Mouse (Mus musculus) forebrain, embryonic 13.5 days (tissue): ENCODE measurements around the gene Anp32a. TPM values are rescaled to one million over a fixed set of nuclear protein-coding genes. Genes with fewer than 3 reads are reported as not detected.

ENCODE experiments used
- ATAC-seq: fragments of 200-750 bp; cut with Nextera tagmentation; 2 replicates; pipeline ENCODE4 v1.8.0; 2017
- H3K27ac ChIP-seq: fragments of 300-500 bp; sonication (generic); 2 replicates; pipeline ENCODE4 v1.5.1; 2015; ENCODE audit warnings: inconsistent platforms, mild to moderate bottlenecking, moderate library complexity
- H3K27me3 ChIP-seq: fragments of 300-500 bp; sonication (generic); 2 replicates; pipeline ENCODE4 v1.6.1; 2015; ENCODE audit warnings: mild to moderate bottlenecking, inconsistent platforms
- H3K36me3 ChIP-seq: fragments of 300-500 bp; sonication (generic); 2 replicates; pipeline ENCODE4 v1.6.1; 2015; ENCODE audit warnings: mild to moderate bottlenecking, inconsistent platforms; ENCODE audit not compliant: poor library complexity, severe bottlenecking
- H3K4me1 ChIP-seq: fragments of 300-500 bp; sonication (generic); 2 replicates; pipeline ENCODE4 v1.6.1; 2015; ENCODE audit warnings: inconsistent platforms
- H3K4me2 ChIP-seq: fragments of 300-500 bp; sonication (generic); 2 replicates; pipeline ENCODE4 v1.6.1; 2015; ENCODE audit warnings: inconsistent platforms, mild to moderate bottlenecking, moderate library complexity
- H3K4me3 ChIP-seq: fragments of 300-500 bp; sonication (generic); 2 replicates; pipeline ENCODE4 v1.5.1; 2015; ENCODE audit warnings: mild to moderate bottlenecking, inconsistent platforms
- H3K9ac ChIP-seq: fragments of 300-500 bp; sonication (generic); 2 replicates; pipeline ENCODE4 v1.6.1; 2015; ENCODE audit warnings: mild to moderate bottlenecking, inconsistent platforms
- H3K9me3 ChIP-seq: fragments of 300-500 bp; sonication (generic); replicated peaks from 2 replicates; pipeline ENCODE4 v1.6.1; 2016; ENCODE audit warnings: inconsistent platforms
- WGBS: fragments of 180-500 bp; shearing (Covaris S2); methylation state at CpG from one replicate; pipeline ENCODE4 v1.1.7; 2015; 5-methylcytosine and 5-hydroxymethylcytosine counted together
- polyA plus RNA-seq: library from polyadenylated mRNA; unstranded; fragments of >200 nt; fragmentation: Nextera tagmentation; extraction: Ambion mirVana; gene quantifications from 2 replicates; pipeline ENCODE4 v1.2.1, GENCODE M21; 2015

The Anp32a gene
- polyA plus RNA-seq, 1 experiment from 2014 or later: 254 TPM

- Histone ChIP-seq H3K9me3 (no peaks in the 10 kb centered on the region), H3K36me3 (peaks cover 56% of the 10 kb centered on the region)
These were observed 30.9 kb downstream of the Anp32a start for GRCm38 (mm10) chr9:62371745-62372555.

GRCm38 (mm10) chr9:62372556-62373221 lies 31.6 kb downstream of the Anp32a start:
- no peak for ATAC-seq
- H3K27me3 ChIP-seq: no peaks in the 10 kb centered on the region
- peaks cover 37% of the 10 kb centered on the region for H3K4me1 ChIP-seq
- WGBS: 84% methylated on average over 9 of the region's 9 CpGs
- H3K4me3 ChIP-seq: no peak overlapping the region
- H3K36me3 ChIP-seq: peaks cover 63% of the 10 kb centered on the region
- H3K9me3 ChIP-seq: no peaks in the 10 kb centered on the region
- no peak overlapping the region for H3K4me2 ChIP-seq
- H3K9ac ChIP-seq: no peak overlapping the region
- no peak overlapping the region for H3K27ac ChIP-seq

More at GRCm38 (mm10) chr9:62371745-62372555, 30.9 kb downstream of the Anp32a start:
- Histone ChIP-seq H3K4me2 (no peak overlapping the region), H3K4me1 (peaks cover 44% of the 10 kb centered on the region), H3K9ac (no peak overlapping the region), H3K27me3 (no peaks in the 10 kb centered on the region), H3K4me3 (no peak overlapping the region), H3K27ac (no peak overlapping the region)
- ATAC-seq: no peak
- 80% methylated on average over 16 of the region's 16 CpGs for WGBS

GRCm38 (mm10) chr9:62373222-62374123 lies 32.4 kb downstream of the Anp32a start:
- Histone ChIP-seq H3K9ac (no peak overlapping the region), H3K27ac (no peak overlapping the region), H3K4me1 (peaks cover 29% of the 10 kb centered on the region), H3K4me3 (no peak overlapping the region), H3K27me3 (no peaks in the 10 kb centered on the region), H3K4me2 (no peak overlapping the region), H3K9me3 (no peaks in the 10 kb centered on the region), H3K36me3 (peaks cover 71% of the 10 kb centered on the region)
- ATAC-seq: no peak
- 70% methylated on average over 18 of the region's 18 CpGs for WGBS

GRCm38 (mm10) chr9:62374276-62374675 lies 33.2 kb downstream of the Anp32a start:
- H3K4me3 ChIP-seq: no peak overlapping the region
- H3K36me3 ChIP-seq: peaks cover 76% of the 10 kb centered on the region
- no peaks in the 10 kb centered on the region for H3K27me3 ChIP-seq
- H3K9me3 ChIP-seq: no peaks in the 10 kb centered on the region
- H3K4me2 ChIP-seq: no peak overlapping the region
- WGBS: 85% methylated on average over 3 of the region's 3 CpGs
- no peak overlapping the region for H3K27ac ChIP-seq
- peaks cover 22% of the 10 kb centered on the region for H3K4me1 ChIP-seq
- ATAC-seq: no peak
- no peak overlapping the region for H3K9ac ChIP-seq

GRCm38 (mm10) chr9:62377897-62378296 lies 36.8 kb downstream of the Anp32a start:
- WGBS: 93% methylated on average over 10 of the region's 10 CpGs
- Histone ChIP-seq H3K36me3 (peaks cover 76% of the 10 kb centered on the region), H3K27ac (no peak overlapping the region), H3K9ac (no peak overlapping the region), H3K4me3 (no peak overlapping the region), H3K4me2 (no peak overlapping the region), H3K27me3 (no peaks in the 10 kb centered on the region), H3K9me3 (no peaks in the 10 kb centered on the region), H3K4me1 (no peaks in the 10 kb centered on the region)
- no peak for ATAC-seq

GRCm38 (mm10) chr9:62380351-62380750 lies 39.3 kb downstream of the Anp32a start:
- H3K36me3 ChIP-seq: peaks cover 53% of the 10 kb centered on the region
- no peak overlapping the region for H3K4me2 ChIP-seq
- H3K4me1 ChIP-seq: no peaks in the 10 kb centered on the region
- no peak overlapping the region for H3K27ac ChIP-seq
- no peak for ATAC-seq
- no peak overlapping the region for H3K4me3 ChIP-seq
- no peaks in the 10 kb centered on the region for H3K9me3 ChIP-seq
- H3K27me3 ChIP-seq: no peaks in the 10 kb centered on the region
- no peak overlapping the region for H3K9ac ChIP-seq
- WGBS: 69% methylated on average over 5 of the region's 5 CpGs

GRCm38 (mm10) chr9:62381402-62381913 lies 40.4 kb downstream of the Anp32a start:
- Histone ChIP-seq H3K36me3 (peaks cover 42% of the 10 kb centered on the region), H3K4me2 (no peak overlapping the region), H3K27ac (no peak overlapping the region; the same call in 1 of the 2 replicates), H3K9ac (no peak overlapping the region), H3K4me3 (no peak overlapping the region), H3K27me3 (no peaks in the 10 kb centered on the region), H3K4me1 (no peaks in the 10 kb centered on the region), H3K9me3 (no peaks in the 10 kb centered on the region)
- 63% methylated on average over 8 of the region's 8 CpGs for WGBS
- no peak for ATAC-seq

GRCm38 (mm10) chr9:62382519-62383084 lies 41.5 kb downstream of the Anp32a start:
- no peak overlapping the region for H3K27ac ChIP-seq
- no peak overlapping the region for H3K9ac ChIP-seq
- H3K27me3 ChIP-seq: no peaks in the 10 kb centered on the region
- H3K4me2 ChIP-seq: no peak overlapping the region
- WGBS: 61% methylated on average over 10 of the region's 10 CpGs
- H3K36me3 ChIP-seq: peaks cover 30% of the 10 kb centered on the region
- H3K4me3 ChIP-seq: no peak overlapping the region
- H3K4me1 ChIP-seq: no peaks in the 10 kb centered on the region
- H3K9me3 ChIP-seq: no peaks in the 10 kb centered on the region
- ATAC-seq: no peak

GRCm38 (mm10) chr9:62385062-62385461 lies 44.0 kb downstream of the Anp32a start:
- no peaks in the 10 kb centered on the region for H3K27me3 ChIP-seq
- H3K4me1 ChIP-seq: no peaks in the 10 kb centered on the region
- 87% methylated on average over 6 of the region's 6 CpGs for WGBS
- H3K9ac ChIP-seq: no peak overlapping the region
- no peak overlapping the region for H3K4me2 ChIP-seq
- no peak for ATAC-seq
- peaks cover 8% of the 10 kb centered on the region for H3K36me3 ChIP-seq
- no peak overlapping the region for H3K27ac ChIP-seq
- H3K4me3 ChIP-seq: no peak overlapping the region
- no peaks in the 10 kb centered on the region for H3K9me3 ChIP-seq

- Histone ChIP-seq H3K4me1 (no peaks in the 10 kb centered on the region), H3K36me3 (no peaks in the 10 kb centered on the region), H3K27ac (no peak overlapping the region), H3K9ac (no peak overlapping the region), H3K4me3 (no peak overlapping the region), H3K27me3 (no peaks in the 10 kb centered on the region), H3K4me2 (no peak overlapping the region), H3K9me3 (no peaks in the 10 kb centered on the region)
- no peak for ATAC-seq
- 86% methylated on average over 4 of the region's 4 CpGs for WGBS
These were observed 44.8 kb downstream of the Anp32a start for GRCm38 (mm10) chr9:62385727-62386518.

- no peaks in the 10 kb centered on the region for H3K27me3 ChIP-seq
- no peak for ATAC-seq
- WGBS: 58% methylated on average over 9 of the region's 9 CpGs
- no peak overlapping the region for H3K9ac ChIP-seq
- no peak overlapping the region for H3K27ac ChIP-seq
- H3K9me3 ChIP-seq: no peaks in the 10 kb centered on the region
- H3K4me3 ChIP-seq: no peak overlapping the region
- no peaks in the 10 kb centered on the region for H3K4me1 ChIP-seq
- H3K36me3 ChIP-seq: no peaks in the 10 kb centered on the region
- H3K4me2 ChIP-seq: no peak overlapping the region
These were observed 48.6 kb downstream of the Anp32a start for GRCm38 (mm10) chr9:62389735-62390134.
